Mouse (Mus musculus) right cerebral cortex, postnatal 14 days (tissue): Measurements from ENCODE around the gene Gcdh.
A peak's percentile ranks its signal among the peaks of the same experiment; 100 is the strongest.

Source experiments
- DNase-seq: peaks from one replicate; pipeline ENCODE4 v3.0.0; 2022

Gene Gcdh

DNA sequence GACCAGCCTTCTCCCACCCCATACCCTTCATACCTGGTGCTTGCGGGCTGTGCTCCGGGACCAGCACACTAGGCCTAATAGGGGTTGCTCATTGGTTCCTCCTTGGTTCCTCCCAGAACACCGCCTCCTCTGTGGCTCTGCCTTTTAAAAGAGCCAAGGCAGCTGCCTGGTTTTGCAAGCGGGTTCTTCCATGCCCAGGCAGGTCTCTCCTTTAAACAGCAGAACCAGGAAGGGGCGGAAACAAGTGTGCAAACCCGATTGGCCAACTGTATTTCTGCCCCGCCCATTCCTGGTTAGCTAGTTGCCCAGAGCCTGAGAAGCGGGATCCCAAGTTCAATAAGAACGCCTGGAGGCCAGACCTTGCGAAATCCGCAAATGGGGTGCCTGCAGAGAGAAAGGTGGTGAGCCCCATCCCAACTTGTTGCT, at the start of gene Gcdh:
Gene Gcdh, minus strand, starts transcription at position 213 of the 426 bp plus-strand sequence.
- DNase-seq: peak; percentile 81

DNA sequence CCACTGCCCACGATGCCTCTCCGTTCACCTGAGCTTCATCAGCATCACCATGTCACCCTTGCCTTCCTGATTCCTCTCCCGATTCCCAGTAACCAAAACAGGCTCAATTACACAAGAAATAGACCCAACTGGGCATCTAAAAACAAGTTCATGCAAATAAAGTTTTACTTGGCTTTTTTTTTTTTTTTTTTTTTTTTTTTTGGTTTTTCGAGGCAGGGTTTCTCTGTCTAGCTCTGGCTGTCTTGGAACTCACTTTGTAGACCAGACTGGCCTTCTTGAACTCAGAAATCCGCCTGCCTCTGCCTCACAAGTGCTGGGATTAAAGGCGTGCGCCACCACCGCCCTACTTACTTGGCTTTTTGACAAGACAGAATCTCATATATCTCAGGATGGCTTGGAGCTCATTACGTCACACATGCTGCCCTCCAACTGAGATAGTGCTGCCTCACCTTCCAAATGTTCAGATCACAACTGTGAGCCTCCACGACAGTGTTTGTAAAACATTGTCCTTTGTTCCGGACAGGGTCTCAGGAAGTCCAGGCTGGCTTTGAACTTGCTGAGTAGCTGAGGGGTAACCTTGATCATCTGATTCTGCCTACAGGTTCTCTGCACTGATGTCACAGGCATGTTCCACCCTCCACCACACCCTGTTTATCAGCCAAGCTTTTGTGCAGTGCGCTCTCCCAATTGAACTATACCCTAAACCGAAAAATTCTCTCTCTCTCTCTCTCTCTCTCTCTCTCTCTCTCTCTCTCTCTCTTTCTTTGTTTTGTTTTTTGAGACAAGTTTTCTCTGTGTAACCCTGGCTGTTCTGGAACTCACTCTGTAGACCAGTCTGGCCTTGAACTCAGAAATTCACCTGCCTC, 44.1 kb upstream of the Gcdh start:
- no peak for DNase-seq

DNA sequence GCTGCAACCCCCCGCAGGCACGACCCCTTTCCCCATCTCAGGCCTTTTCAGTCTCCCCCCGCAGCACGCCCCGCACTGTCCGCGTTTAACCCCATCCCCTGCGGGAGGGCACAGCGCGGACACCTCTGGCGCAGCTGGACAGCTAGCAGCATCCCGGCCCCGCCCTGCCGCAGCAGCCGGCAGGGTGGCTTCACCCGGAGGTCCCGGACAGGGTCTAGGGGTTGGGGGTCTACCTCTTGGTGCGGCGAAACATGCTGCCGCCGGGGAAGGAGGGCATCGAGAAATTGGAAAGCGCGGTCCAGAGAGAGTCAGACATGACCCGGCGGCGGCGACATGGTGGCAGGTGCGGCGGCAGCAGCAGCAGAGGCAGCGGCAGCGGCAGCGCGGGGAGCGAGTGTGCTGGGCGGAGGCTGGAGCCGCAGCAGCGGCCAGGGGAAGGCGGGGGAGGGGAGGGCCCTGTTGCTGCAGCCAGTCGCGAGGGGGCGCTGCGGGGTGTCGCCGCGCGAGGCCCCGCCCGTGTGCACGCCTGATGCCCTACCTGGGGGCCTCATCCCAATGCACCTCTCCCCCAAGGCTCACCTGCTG, 43.3 kb upstream of the Gcdh start, which contains the start of gene Mast1:
Gene Mast1, minus strand, starts transcription at position 398 of the 585 bp plus-strand sequence.
- peak; percentile 84 for DNase-seq

DNA sequence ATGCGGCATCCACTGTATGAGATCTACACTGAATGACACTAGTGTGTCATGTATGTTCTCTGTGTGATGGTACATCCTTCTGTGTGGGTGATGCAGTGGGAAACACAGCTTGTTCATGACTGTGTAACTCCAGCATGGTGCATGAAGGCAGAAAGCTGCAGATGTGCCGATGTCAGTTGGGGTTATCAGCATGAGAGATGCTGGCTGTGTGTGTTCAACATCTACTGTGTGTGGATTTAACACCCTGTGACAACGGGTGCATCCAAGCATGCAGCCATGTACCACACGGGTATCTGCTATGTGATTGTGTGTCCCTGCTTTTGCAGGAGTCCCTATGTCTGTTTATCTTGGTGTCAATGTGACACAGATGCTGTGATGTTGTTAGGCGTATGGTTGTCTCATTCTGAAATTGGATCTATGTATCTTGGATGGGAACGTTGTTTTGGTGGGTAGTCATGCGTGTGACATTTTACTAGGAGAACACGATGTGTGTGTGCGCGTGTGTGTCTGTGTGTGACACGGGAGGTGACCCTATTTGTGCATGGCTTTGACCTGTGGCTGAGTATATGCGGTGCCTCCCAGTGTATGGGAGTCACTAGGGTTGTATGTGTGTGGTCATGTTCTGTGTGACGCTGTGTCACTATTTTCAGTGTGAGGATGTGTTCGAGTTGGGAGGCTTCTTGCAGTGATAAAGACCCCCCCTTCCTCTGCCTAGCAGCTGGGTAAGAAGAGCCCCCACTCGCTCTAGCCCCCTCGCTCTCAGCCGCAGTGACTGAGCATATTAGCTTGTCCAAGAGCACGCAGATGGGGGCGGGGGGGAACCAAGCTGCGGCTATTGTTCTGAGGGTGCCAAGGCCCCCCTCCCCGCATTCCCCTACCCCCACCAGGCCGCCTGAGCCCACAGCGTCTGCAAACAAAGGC, 42.6 kb upstream of the Gcdh start:
- DNase-seq: no peak

DNA sequence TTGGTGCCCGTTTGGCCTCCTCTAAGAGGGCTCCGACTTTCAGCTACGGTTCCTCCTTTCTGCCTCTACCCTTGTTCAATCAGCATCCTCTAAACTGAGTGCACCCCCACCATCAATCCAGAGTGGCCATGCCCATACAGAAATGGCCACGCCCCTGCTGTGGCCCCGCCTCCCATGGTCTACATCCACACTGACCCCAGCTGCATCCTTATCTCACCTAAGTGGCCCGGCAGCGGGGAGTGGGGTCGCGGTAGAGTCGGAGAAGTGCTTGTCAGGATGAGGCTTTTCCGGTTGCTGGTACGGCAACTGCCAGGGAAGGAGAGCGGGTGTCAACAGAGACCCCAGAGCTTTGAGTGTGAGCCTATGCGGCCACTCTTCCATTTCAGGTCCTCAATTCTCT, 41.8 kb upstream of the Gcdh start:
- DNase-seq: no peak

DNA sequence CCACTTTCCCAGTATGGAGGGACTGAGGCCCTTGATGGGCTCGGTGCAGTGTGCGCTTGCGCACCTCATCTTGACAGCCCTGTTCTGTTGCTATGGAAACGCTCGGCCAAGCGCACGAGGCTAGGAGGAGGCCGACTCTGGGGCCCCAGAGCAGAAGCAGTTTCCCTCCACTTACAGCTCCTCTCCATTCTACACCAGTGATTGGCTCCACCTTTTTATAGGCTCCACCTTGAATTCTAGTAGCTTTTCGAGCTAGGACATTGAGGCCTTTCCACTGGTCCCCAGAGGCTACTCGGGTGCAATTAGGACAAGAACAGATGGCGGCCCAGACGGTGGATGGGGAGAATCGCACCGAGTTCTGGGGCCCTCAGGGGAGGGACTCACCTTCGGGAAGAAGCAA, 41.1 kb upstream of the Gcdh start:
- no peak for DNase-seq

DNA sequence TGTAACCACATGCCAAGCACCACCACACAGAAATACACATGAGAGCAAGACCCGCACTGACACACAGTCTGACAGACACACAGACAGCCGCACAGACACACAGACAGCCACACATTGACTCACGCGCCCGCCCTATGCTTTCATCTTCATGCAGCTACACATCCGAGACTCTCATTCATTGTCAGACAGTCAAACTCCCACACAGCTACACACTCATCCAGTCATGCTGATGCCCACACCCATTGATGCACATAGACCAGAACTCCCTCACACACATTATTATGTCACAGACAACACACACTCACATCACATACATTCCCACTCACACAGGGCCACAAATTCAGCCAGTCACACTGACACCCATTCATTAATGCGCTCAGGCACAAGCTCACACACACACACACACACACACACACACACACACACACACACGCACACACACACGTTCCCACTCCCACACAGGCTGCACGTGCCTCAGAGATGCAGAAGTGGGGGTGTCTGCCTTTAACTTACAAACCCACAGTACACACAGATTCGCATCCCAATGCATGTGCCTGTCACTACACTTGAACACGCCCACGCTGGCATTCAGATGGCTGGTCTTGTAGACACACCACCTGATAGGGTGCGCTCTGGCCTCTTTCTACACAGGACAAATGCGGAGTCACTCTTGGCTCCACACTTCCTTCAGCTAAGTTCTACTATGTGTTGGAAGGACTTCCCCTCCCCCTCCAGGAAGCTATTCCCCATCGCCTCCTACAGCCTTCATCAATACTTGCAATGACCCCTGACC, 40.2 kb upstream of the Gcdh start:
- no peak for DNase-seq

DNA sequence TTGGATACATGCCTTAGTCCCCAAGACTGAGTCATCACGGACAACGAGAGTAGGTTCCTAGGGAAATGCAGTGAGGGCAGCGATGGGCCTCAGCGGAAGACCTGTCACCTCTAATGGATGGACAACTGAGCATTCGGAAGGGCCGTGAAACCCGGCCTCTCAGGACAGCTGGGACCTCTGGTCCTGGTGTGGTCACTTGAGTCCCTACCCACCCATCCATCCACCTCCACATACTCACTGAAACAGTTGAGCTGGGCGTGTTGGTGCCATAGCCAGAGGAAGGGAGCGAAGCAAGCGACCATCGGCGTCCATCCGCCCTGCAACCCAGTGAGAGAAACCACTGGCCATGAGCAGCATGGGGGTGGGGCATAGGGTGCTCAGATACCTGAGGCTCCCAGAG, 36.9 kb upstream of the Gcdh start:
- DNase-seq: no peak

DNA sequence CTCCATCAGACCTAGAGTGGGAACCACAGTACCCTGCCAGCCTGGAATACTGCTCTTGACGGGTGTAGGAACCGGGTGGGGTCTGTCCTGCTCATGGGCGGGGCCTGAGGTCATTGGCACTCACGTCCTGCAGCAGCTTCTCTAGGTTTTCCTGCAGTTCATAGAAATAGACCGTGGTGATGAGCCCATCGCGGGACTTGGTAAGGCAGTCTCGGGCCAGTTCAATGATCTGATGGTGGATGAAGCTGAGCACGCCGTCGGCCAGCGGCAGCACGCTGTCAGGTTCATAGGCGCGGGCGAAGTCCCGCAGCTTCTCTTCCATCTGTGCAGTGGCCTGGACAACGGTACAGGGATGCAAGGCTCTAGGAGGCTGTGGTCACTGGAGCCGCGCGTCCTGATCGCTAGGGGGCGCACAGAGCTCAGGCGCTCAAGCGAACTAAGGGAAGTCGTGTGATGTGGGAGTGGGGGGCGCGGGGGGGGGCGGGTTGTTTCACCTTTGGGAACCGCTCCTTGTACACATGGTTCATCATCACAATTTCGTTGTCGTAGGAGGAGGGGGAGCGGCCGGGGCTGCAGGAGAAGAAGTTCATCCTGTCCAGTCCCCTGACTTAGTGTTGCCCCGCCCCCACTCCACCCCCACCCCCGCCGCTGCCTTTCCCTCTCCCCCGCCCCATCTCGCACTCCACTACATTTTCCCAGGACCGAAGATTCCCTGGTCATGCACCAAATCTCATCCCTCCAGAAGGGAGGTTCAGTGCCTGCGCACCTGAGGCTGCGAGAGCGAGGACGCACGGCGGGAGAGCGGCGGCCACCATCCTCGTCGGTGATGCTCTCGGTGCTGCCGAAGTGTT, 35.0 kb upstream of the Gcdh start:
- DNase-seq: peak; percentile 76

DNA sequence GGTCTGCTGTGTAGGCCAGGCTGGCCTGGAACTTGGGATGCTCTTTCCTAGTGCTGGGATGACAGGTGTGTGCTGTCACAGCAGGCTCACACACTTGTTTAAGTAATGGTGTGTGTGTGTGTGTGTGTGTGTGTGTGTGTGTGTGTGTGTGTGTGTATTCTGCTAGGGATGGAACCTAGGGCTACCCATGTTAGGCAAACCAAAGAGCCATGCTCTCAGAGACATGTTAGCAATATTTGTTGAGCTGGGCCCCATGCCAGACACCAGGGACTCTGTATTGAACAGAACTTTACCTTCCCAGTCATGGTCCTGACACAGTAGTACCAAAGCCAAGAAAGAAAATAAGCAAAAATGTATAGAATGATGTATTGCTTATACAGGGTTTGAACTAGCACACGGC, 33.8 kb upstream of the Gcdh start:
- DNase-seq: no peak

DNA sequence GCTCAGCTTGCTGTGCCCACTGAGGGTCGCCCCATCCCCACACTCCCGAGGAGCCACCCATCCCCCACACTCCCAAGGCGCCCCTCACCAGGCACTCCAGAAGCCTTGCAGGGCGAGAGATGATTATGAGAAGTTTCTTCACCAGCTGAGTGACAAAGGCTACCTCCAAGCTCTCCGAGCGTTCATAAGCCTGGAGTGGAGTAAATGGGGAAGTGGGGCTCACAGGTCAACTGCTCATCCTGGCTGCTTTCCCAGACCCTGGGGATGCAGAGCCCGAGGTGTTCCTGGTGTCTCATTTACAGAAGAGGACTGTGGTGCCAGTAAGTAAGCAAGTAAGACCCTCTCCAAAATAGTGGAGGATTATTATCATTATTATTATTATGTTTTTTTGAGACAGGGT, 31.8 kb upstream of the Gcdh start:
- no peak for DNase-seq

DNA sequence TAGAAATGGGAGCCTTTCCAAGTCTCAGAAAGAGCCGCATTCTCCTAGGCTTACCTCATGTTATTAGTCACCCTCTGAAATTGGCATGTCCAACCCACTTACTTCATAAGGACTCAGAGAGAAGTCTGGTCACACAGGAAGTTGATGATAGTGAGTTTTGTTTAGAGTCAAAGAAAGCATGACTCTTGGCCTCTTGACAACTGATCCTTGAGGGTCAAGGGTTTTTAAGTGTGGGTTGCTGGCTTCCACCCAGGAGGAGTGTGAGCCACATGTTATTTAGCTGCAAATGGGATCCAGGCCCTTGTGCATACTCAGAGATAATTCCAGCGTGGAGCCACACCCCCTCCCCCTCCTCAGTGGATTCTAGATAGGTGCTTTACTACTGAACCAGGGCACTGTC, 27.9 kb upstream of the Gcdh start:
- no peak for DNase-seq

DNA sequence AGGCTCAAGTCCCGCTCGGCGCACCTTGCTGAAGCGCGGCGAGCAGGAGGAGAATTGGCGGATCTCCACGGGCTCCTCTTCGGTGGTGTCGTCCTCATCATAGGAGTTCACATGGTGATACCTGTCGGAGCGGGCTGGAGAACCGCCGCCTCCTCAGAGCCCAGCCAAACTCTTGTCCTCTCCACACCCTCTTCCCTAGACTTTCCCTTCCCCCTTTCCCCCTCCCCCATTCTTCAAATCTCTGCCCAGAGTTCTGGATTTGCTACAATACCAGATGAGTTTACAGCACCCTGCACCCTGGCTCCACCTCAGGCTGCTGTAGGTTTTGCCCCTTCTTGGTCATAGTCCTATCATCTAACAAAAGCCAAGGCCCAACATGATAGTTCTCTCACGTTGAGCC, 24.9 kb upstream of the Gcdh start:
- DNase-seq: no peak

DNA sequence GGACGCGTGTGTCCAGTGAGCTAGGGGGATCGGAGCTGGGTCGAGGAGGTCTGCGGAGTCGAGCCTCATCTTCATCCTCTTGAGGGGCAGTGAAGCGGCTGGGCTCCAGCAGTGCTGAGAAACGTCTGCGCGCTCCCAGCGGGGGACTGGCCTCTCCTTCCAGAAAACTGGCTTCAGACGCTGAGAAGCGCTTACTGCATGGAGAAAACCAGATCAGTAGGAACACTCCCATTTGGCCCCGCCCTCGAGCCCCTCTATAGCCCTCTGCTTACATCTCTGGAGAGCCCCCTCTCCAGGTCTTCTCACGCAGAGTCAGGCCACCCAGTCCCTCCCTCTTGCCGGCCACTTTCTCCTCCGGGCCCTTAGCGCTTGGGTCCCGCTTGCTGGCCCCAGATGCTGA, 24.1 kb upstream of the Gcdh start:
- no peak for DNase-seq

DNA sequence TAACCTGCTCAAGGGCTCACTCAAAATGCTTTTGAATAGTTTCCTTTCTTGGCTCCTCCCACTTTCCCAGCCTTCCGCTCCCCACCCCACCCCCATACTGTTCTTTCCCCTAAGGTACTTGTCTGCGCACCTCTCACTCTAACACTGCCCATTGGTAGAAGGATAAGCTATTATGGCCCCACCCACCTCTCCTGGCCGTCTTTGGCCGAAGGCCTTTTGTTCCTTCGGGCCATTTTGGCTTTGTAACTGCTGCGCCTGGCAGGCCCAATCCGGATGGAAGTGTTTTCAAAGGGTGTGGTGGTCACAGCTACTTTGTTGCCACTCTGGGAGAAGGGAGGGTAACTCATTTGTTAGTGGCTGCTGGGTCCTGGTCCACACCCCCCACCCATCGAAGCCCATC, 21.5 kb upstream of the Gcdh start:
- DNase-seq: no peak

DNA sequence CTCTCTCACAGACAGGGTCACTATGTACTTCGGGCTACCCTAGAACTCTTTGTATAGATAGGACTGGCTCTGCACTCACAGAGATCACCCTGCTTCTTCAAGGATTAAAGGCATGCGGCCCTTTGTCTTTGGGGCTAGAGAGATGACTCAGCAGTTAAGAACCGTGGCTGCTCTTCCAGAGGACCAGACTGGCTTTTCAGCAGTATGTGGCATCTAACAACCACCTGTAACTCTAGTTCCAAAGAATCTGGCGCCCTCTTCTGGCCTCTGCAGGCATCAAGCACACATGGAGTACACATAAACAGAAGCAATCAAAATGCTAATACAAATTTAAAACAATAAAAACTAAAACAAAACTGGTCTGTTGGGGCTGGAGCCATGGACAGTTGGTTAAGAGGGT, 20.2 kb upstream of the Gcdh start:
- DNase-seq: peak; percentile 63

DNA sequence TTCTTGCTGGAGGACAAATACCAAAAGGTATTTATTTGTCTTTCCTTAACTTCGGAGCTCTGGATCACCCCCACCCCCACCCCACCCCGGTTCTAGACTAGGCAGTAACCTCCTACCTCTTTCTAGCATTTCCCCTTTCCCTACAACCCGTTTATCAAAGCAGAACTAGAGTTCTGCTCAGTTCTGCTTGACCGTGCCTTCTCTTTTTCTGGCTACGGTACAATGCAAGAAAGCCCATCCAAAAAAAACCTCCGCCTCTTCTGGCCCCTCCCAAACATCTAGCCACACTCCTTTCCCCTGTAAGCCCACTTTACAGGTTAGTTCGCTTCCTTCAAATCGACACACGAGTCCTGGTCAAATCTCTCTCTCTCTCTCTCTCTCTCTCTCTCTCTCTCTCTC, 19.8 kb upstream of the Gcdh start:
- DNase-seq: no peak

DNA sequence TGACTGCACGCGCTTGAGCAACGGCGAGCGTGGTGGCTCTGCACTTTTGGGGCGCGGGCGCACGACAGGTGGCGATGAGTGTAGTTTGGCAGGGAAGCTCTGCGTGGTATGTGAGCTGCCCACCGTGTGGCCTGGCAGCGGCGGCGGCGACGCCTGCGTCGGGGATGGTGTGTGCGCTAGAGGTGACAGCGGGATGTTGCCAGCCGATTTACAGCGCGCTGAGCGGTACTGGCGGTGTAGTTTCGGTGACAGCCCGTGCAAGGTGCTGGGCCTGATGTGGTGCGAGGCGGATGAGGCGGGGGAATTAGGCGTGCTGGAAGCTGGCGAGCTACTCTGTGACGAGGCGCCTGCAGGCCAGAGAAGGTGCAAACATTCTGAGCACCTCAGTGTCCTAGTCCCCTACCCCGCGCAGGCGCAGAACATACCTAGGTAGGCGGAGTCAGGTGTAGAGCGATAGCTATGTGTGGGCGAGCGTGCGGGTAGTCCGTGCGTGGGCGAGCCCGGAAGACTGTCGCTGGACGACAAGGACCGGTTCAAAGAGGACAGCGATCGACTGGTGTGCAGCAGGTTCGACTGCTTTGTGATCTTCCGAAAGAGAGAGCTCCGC, 19.3 kb upstream of the Gcdh start:
- DNase-seq: peak; percentile 53

DNA sequence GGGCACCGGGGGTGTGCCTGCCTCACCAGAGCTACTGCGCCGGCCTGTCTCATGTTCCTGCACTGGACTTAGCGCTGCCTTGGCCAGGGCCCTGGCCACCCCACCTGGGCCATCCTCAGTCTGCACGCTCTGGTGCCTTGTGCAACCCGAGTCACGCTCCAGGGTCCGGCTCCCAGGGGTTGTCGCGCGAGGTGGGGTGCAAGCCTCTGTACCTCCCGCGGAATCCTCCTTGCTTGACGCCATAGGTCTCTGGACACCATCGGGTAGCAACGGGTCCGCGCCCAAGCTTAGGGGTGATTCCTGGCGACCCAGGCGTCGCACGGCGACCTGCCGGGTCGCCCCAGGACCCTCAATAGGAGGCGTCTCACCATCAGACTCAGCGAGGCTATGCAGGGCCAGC, 18.7 kb upstream of the Gcdh start:
- no peak for DNase-seq

DNA sequence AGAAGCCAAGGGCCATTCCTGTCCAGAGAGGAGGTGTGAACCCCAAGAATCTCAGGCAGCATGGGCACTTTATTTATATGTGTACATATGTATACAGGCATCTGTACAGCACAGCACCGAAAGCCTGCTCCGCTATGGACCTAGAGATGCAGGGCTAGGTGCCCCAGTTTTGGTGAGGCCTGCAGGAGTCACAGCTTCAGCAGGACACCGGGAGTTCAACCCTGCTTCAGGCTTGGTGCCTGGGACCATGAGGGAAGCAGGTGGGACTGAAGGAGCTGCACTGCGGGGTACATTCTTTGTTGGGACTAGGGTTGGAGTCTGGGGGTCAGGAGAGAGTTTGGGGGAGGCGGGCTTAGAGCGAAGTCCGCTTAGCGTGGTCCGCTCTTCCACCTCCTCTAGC, 18.1 kb upstream of the Gcdh start:
- DNase-seq: no peak

DNA sequence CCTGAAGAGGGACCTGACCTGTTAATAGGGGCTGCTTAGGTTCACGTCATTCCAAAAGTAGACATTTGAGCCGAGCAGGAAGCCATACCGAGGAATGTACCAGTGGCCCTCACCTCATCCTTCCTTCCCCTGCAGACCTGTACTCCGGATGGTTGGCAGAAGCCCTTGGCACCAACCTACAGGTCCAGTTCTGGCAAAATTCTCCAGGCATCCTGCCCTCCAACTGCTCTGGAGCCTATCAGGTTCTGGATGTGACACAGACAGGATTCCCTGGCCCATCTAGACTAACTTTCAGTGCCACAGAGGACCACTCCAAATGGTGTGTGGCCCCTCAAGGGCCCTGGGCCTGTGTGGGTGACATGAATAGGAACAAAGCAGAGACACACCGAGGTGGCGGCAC, 16.8 kb upstream of the Gcdh start:
- no peak for DNase-seq
